Mouse (Mus musculus): ENCODE data around the gene Dok3.

DNA sequence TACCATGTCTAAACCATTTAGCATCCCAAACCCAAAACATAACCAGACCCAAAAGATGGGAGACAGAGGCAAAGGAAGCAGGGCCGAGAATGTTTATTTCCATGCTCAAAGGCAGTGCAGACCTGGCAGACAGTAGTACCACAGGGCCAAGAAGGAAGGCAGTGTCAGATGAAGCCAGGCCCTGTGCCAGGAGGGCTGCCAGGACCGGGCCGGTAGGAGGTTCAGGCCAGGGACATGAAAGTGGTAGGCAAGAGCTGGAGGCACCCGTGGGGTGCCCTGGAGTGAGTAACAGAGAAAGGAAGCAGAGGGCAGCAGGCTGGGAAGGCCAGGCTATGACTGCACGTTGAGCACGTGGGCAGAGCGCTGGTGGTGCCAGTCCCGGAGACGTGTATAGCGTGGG lies 22.4 kb downstream of the Dok3 start:
- TF ChIP-seq CTCF (conservative IDR thresholded peaks at IDR 0.05 in 1 of 2, IDR thresholded peaks at IDR 0.05 in 1 of 2; ENCODE audit: low read depth in 2 of 2, low read length in 2 of 2) (no peak), EP300 (IDR thresholded peaks at IDR 0.05; ENCODE audit: low read length) (no peak)

Data from CH12.LX (cell line).